Mouse (Mus musculus) CH12.LX (cell line): ENCODE measurements at regions not wholly inside any gene's neighbourhood (a gene's known extent, or its start where the extent isn't known, plus 50 kb on each side); places are given as distances from the start of the nearest gene placed in this dataset.

Experiments
- DNase-seq: peaks from one replicate; pipeline ENCODE4 v3.0.0-alpha.2; 2013; ENCODE audit errors: extremely low read depth
- H3K27ac ChIP-seq: 2 replicates; pipeline ENCODE4 v1.5.1; 2012; ENCODE audit warnings: low read depth, mild to moderate bottlenecking, control low read depth, moderate library complexity; ENCODE audit not compliant: insufficient read depth
- H3K27me3 ChIP-seq: replicated peaks from 2 replicates; pipeline ENCODE3; 2012; ENCODE audit warnings: inconsistent platforms
- H3K36me3 ChIP-seq, 2 experiments: replicated peaks in 1 of 2; 2 replicates each; pipeline versions ENCODE3 to v1.6.1; 2012; ENCODE audit warnings: inconsistent platforms in 1 of 2, low read length in 1 of 2, mild to moderate bottlenecking in 1 of 2, mixed read lengths in 1 of 2, moderate library complexity in 1 of 2; ENCODE audit not compliant: control insufficient read depth in 1 of 2, insufficient read depth in 1 of 2
- H3K4me1 ChIP-seq, 2 experiments: 2 replicates each; pipeline ENCODE4 v1.6.1; 2012; ENCODE audit warnings: inconsistent platforms in 1 of 2, moderate library complexity in 1 of 2; ENCODE audit not compliant: insufficient read depth in 2 of 2, control insufficient read depth in 1 of 2
- H3K4me2 ChIP-seq: 2 replicates; pipeline ENCODE4 v1.6.1; 2012; ENCODE audit warnings: low read depth, mild to moderate bottlenecking, control low read depth; ENCODE audit not compliant: poor library complexity, insufficient read depth, severe bottlenecking
- H3K4me3 ChIP-seq, 3 experiments: fragments of 150-350 bp in 1 of 3; sonication (generic) in 1 of 3; replicated peaks in 1 of 3; 2 replicates each; pipeline versions ENCODE3 to v1.5.1; 2011 to 2012; ENCODE audit warnings: low read depth in 2 of 3, low read length in 2 of 3, mild to moderate bottlenecking in 2 of 3, moderate library complexity in 2 of 3, control low read depth in 1 of 3, improper control_type of control experiment in 1 of 3, inconsistent platforms in 1 of 3, mixed read lengths in 1 of 3; ENCODE audit not compliant: poor library complexity in 1 of 3
- H3K79me2 ChIP-seq: replicated peaks from 2 replicates; pipeline ENCODE4 v1.6.1; 2012; ENCODE audit warnings: mild to moderate bottlenecking, moderate library complexity; ENCODE audit not compliant: control insufficient read depth, poor library complexity, insufficient read depth, severe bottlenecking; ENCODE audit errors: extremely low read depth
- H3K9ac ChIP-seq: 2 replicates; pipeline ENCODE4 v1.6.1; 2012; ENCODE audit warnings: low read depth, mild to moderate bottlenecking, control low read depth, moderate library complexity; ENCODE audit not compliant: insufficient read depth
- H3K9me3 ChIP-seq: replicated peaks from 2 replicates; pipeline ENCODE3; 2012; ENCODE audit warnings: low read length, inconsistent platforms, mixed read lengths
- CHD1 ChIP-seq: IDR thresholded peaks from 2 replicates; pipeline ENCODE4 v1.6.1; 2012; ENCODE audit warnings: low read depth, low read length, improper control_type of control experiment, inconsistent platforms
- CHD2 ChIP-seq: IDR thresholded peaks from 2 replicates; pipeline ENCODE4 v1.6.1; 2011; ENCODE audit warnings: low read length, improper control_type of control experiment
- E2F4 ChIP-seq: IDR thresholded peaks from 2 replicates; pipeline ENCODE4 v1.6.1; 2011; ENCODE audit warnings: low read depth, low read length, improper control_type of control experiment; ENCODE audit not compliant: insufficient replicate concordance
- ELF1 ChIP-seq: IDR thresholded peaks from 2 replicates; pipeline ENCODE4 v1.6.1; 2014; ENCODE audit warnings: low read depth, mild to moderate bottlenecking, inconsistent platforms, low read length, improper control_type of control experiment
- ETS1 ChIP-seq: conservative IDR thresholded peaks from 2 replicates; pipeline ENCODE4 v1.6.1; 2012; ENCODE audit warnings: low read depth, mild to moderate bottlenecking, inconsistent platforms, low read length, improper control_type of control experiment, moderate library complexity
- HCFC1 ChIP-seq: IDR thresholded peaks from 2 replicates; pipeline ENCODE4 v1.6.1; 2012; ENCODE audit warnings: low read depth, mild to moderate bottlenecking, inconsistent platforms, low read length, improper control_type of control experiment
- IRF4 ChIP-seq: IDR thresholded peaks from 2 replicates; pipeline ENCODE4 v1.6.1; 2014; ENCODE audit warnings: low read depth, mild to moderate bottlenecking, inconsistent platforms, low read length, improper control_type of control experiment
- JUN ChIP-seq: IDR thresholded peaks from 2 replicates; pipeline ENCODE4 v1.6.1; 2011; ENCODE audit warnings: low read depth, mild to moderate bottlenecking, low read length, improper control_type of control experiment, moderate library complexity; ENCODE audit not compliant: insufficient read depth
- KAT2A ChIP-seq: IDR thresholded peaks from 2 replicates; pipeline ENCODE4 v1.6.1; 2012; ENCODE audit warnings: low read length, improper control_type of control experiment, inconsistent platforms; ENCODE audit not compliant: insufficient replicate concordance
- MAFK ChIP-seq: IDR thresholded peaks from 2 replicates; pipeline ENCODE4 v1.6.1; 2011; ENCODE audit warnings: low read length, improper control_type of control experiment; ENCODE audit not compliant: insufficient replicate concordance
- MAZ ChIP-seq: IDR thresholded peaks from 2 replicates; pipeline ENCODE4 v1.6.1; 2012; ENCODE audit warnings: low read depth, mild to moderate bottlenecking, inconsistent platforms, low read length, improper control_type of control experiment, moderate library complexity
- MEF2A ChIP-seq: IDR thresholded peaks from 2 replicates; pipeline ENCODE4 v1.6.1; 2014; ENCODE audit warnings: low read depth, mild to moderate bottlenecking, inconsistent platforms, low read length, improper control_type of control experiment, borderline replicate concordance
- MYC ChIP-seq: IDR thresholded peaks from 2 replicates; pipeline ENCODE4 v1.6.1; 2011; ENCODE audit warnings: low read depth, mild to moderate bottlenecking, improper control_type of control experiment, low read length
- PAX5 ChIP-seq: IDR thresholded peaks from 2 replicates; pipeline ENCODE4 v1.6.1; 2012; ENCODE audit warnings: low read length, inconsistent platforms, mixed read lengths
- RAD21 ChIP-seq: IDR thresholded peaks from 2 replicates; pipeline ENCODE4 v1.6.1; 2011; ENCODE audit warnings: low read depth, mild to moderate bottlenecking, low read length, improper control_type of control experiment, moderate library complexity
- RCOR1 ChIP-seq: conservative IDR thresholded peaks from 2 replicates; pipeline ENCODE4 v1.6.1; 2012; ENCODE audit warnings: low read depth, mild to moderate bottlenecking, inconsistent platforms, low read length, improper control_type of control experiment
- TCF12 ChIP-seq: IDR thresholded peaks from 2 replicates; pipeline ENCODE4 v1.6.1; 2014; ENCODE audit warnings: low read depth, mild to moderate bottlenecking, inconsistent platforms, low read length, improper control_type of control experiment
- USF1 ChIP-seq: IDR thresholded peaks from 2 replicates; pipeline ENCODE4 v1.6.1; 2014; ENCODE audit warnings: low read depth, mild to moderate bottlenecking, inconsistent platforms, low read length, improper control_type of control experiment
- USF2 ChIP-seq: conservative IDR thresholded peaks from 2 replicates; pipeline ENCODE4 v1.6.1; 2011; ENCODE audit warnings: low read depth, low read length, improper control_type of control experiment
- ZNF384 ChIP-seq: IDR thresholded peaks from 2 replicates; pipeline ENCODE4 v1.6.1; 2012; ENCODE audit warnings: low read depth, low read length, improper control_type of control experiment, inconsistent platforms
- dilution Hi-C: fragments of 300-500 bp; cut with MboI; formaldehyde crosslinking; loops from 2 replicates; pipeline ENCODE4 v1.14.3; 2020; ENCODE audit warnings: low sequenced_read_pairs; ENCODE audit not compliant: extremely low pct_unique_long_range_greater_than_20kb, extremely low pct_ligation_motif_present
- in situ Hi-C: fragments of 300-500 bp; cut with MboI; formaldehyde crosslinking; loops from 3 replicates; pipeline ENCODE4 v1.14.3; 2019; ENCODE audit warnings: low sequenced_read_pairs, low pct_ligation_motif_present, low pct_unique_long_range_greater_than_20kb, mixed read lengths

DNA sequence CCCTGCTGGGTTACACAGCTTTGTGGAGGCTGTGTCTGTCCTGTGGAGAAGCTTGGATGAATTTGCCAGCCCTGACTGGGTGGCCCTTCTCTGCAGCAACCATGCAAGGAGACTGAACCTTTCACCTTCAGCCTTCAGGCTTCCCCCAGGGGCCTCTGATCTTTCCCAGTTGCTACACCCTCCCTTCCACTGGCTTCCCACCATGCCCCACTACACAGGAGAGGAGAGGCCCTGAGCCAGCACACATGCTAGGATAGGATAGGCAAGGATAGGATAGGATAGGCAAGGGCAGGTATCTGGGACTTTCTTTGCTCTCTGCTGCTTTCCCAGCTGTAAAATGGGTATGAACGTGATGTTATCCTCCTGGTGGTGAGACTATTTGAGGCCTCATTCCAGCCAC is 114.7 kb upstream of the Smim23 start:
- DNase-seq: no peak
- Histone ChIP-seq H3K27ac (no peak overlapping the region), H3K4me2 (no peak overlapping the region), H3K4me3 (no peak overlapping the region), H3K4me1 (no peaks in the 10 kb centered on the region), H3K79me2 (no peaks in the 10 kb centered on the region), H3K9ac (no peak overlapping the region), H3K36me3 (no peaks in the 10 kb centered on the region), H3K9me3 (no peaks in the 10 kb centered on the region), H3K27me3 (peaks cover 30% of the 10 kb centered on the region)
- dilution Hi-C loops (no loop called here), in situ Hi-C loops (no loop called here)
- TF ChIP-seq TCF12: no peak
- no peak for TF ChIP-seq MAFK
- no peak for TF ChIP-seq IRF4
- no peak for TF ChIP-seq ZNF384
- TF ChIP-seq MYC: no peak
- no peak for TF ChIP-seq USF1
- TF ChIP-seq MAZ: no peak
- TF ChIP-seq E2F4: no peak
- TF ChIP-seq CHD2: no peak
- TF ChIP-seq MEF2A: no peak
- TF ChIP-seq ELF1: no peak
- no peak for TF ChIP-seq KAT2A
- TF ChIP-seq RAD21: no peak
- TF ChIP-seq JUN: no peak
- TF ChIP-seq CHD1: no peak
- TF ChIP-seq USF2: no peak
- no peak for TF ChIP-seq ETS1
- TF ChIP-seq RCOR1: no peak
- no peak for TF ChIP-seq PAX5

DNA sequence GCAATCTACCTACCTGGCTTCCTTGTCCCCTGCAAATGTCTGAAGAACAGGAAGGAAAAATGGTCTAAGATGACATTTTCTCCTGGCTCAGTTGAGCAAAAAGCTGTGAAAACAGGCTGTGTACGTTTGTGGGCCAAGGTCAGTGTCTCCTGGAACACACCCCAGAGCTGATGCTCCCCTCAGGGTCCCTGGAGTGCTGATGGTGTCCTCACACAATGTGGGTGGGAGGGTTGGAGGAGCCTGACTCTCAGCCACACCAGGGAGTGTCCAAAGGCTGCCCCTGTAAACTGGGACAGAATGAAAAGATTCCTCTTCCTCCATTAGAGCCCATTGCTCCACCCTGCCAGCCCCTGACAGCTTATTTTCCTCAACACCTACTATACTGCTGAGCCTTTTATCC is 112.8 kb upstream of the Smim23 start:
- H3K79me2 ChIP-seq: no peaks in the 10 kb centered on the region
- TF ChIP-seq TCF12 (no peak), PAX5 (no peak), MEF2A (no peak), HCFC1 (no peak)
- TF ChIP-seq, all 38 proteins: peak for 0
- Histone ChIP-seq H3K36me3 (no peaks in the 10 kb centered on the region), H3K27me3 (peaks cover 30% of the 10 kb centered on the region), H3K27ac (no peak overlapping the region), H3K4me2 (no peak overlapping the region), H3K4me1 (no peaks in the 10 kb centered on the region), H3K9me3 (peaks cover 5% of the 10 kb centered on the region), H3K4me3 (no peak overlapping the region), H3K9ac (no peak overlapping the region)
- DNase-seq: no peak
- in situ Hi-C loops: no loop called here
- dilution Hi-C loops: no loop called here
